Mouse (Mus musculus): ENCODE measurements around the gene Cldn15. TPM values are rescaled to one million over a fixed set of nuclear protein-coding genes. Genes with fewer than 3 reads are reported as not detected.
"Not testable (repeated sequence)": the region's sequence is repeated elsewhere in the genome, so short reads cannot be mapped to it uniquely, and the experiment has no call there.

The Cldn15 gene
- polyA plus RNA-seq (2017; shearing (Covaris generic)) = not detected

DNA sequence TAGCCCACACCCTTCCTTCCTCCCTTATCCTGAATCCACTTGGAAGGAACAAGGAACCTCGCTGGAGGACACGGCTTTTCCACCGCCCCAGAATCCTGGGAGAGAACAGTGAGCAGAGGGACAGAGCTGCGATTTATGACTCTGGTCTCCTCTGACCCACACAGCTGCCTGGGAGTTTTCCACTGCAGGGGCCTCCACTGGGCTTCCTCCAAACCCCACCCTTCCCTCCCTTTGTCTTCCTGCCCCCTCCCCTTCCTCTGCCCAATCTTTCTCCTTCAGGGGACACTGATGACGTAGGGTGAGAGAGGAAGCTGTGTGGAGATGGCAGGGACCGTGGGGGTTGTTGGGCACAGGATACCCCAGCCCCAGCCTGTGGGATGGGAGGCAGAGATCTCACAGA is at the start of gene Cldn15:
TSS of gene Cldn15 (plus strand) at position 286 of the 400 bp plus-strand sequence.
- ATAC-seq = no peak

- ATAC-seq = no peak
These were observed 48.7 kb upstream of the Cldn15 start for GRCm38 (mm10) chr5:136917613-136918242.

DNA sequence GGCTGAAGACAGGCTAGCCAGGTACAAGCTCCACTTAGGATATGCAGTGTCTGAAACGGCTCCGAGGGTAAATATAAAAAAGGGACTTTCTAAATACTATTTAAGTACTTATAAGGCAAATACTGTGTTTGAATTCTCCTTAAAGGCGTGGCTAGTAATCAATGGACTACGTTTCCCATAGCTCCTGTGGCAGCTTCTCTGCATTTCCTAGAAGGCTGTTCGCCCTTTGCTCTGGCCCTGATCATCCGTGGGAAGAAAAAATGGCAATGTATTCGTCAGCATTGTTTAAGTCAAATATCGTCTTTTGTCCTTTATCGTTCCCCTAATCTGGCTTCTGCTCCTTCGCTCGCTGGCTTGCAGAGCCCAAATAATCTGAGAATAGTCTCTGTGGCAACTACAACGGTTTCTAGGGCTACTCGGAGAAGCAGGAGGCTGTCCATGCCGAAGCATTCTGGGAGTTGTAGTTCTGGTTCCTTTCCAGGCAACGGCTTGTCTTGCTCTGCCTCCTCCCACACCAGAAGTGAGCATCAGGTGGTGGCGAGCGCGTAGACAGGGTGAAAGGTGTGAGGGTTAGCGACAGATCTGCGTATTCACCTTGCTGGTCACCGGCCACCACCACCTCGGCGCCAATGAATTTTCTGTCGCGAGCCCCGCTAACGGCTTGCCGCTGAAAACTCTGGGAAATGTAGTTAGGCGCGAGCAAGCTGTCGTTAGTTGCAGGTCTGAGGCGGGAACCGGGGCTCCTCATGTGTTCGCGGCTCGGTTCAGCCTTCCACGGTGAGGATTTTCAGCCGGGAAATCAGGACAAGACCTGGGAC is 47.6 kb upstream of the Cldn15 start:
- ATAC-seq = peak; percentile 98

GRCm38 (mm10) chr5:136919546-136920301 is 46.7 kb upstream of the Cldn15 start:
- ATAC-seq = no peak

DNA sequence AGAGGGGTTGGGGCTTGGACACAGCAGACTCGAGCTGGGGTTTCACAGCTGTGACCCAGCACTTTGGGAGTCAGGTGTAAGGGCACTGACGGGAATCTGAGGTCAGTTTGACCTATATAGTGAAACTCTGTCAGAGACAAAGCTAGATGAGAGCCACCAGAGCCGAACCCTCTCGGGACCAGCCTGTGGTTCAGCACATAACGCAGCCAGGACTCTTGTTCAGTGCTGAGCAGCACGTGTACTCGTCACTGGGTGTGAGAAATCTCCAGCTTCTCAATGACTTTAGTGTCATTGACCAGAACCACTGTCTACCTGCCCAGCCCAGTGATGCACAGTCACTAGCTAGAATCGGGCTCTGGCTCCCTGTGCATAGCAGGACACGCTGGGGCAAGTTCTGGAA is 43.6 kb upstream of the Cldn15 start:
- no peak for ATAC-seq

- ATAC-seq = no peak
These were observed 42.5 kb upstream of the Cldn15 start for GRCm38 (mm10) chr5:136923751-136924478.

- ATAC-seq = peak; percentile 61
These were observed 37.3 kb upstream of the Cldn15 start for GRCm38 (mm10) chr5:136929073-136929472.

- ATAC-seq = no peak
These were observed 34.5 kb upstream of the Cldn15 start for GRCm38 (mm10) chr5:136931896-136932295.

DNA sequence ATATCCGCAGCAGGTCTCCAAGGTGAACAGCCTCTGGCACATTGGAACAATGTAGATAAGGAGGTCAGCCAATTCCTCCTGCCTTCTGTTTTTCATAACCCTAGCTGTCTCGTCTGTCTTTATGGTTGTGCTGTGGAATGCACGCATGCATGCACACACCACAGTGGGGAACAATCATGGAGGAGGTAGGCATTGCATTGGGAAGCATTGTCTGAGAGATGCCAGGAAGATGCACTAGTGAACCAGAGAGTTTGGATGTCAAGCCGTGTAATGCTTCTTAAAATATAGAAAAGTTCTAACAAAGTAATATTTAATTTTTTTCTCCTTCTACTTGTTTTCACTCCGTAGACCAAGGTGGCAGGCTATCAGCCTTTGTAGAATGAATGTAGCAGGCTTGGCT is 33.5 kb upstream of the Cldn15 start:
- no peak for ATAC-seq

GRCm38 (mm10) chr5:136933930-136934329 is 32.5 kb upstream of the Cldn15 start:
- ATAC-seq = no peak

GRCm38 (mm10) chr5:136935905-136936695 is 30.3 kb upstream of the Cldn15 start:
- no peak for ATAC-seq

GRCm38 (mm10) chr5:136936750-136937149 is 29.7 kb upstream of the Cldn15 start:
- no peak for ATAC-seq

GRCm38 (mm10) chr5:136937621-136938020 is 28.8 kb upstream of the Cldn15 start:
- ATAC-seq = no peak

- ATAC-seq = no peak
These were observed 27.1 kb upstream of the Cldn15 start for GRCm38 (mm10) chr5:136939284-136939683.

- not testable (repeated sequence) for ATAC-seq
These were observed 26.4 kb upstream of the Cldn15 start for GRCm38 (mm10) chr5:136940029-136940428.

DNA sequence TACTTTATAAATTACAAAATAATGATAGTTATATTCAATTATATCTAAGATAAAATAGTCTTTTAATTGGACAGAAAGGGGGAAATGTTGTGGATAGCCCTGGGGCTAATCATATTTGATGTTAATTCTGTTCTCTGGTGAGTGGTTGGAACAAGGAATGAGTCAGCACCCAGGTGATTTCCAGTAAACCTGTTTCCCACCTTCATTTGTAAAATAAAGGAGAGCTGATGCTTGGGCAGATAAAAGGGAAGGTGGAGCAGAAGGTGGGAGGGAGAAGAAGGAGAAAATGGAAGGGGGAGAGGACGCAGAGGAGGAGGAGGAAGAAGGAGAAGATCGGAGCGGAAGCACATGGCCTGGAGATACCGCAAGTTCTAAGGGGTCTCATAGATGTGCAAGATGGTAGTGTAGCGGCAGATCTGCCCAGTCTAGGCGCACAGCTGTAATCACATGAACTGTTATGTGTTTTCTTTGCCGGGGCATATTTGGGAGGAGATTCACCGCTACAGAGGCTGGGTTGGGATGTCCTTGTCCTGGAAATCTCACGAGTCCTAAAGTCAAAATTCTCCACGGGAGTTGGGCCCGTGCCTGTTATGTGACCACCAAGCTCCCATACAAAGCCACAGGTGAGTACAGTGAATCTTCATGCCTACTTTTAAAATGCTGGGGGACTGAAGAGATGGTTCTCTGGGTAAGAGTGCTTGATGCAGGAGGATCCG is 25.4 kb upstream of the Cldn15 start:
- ATAC-seq = no peak

GRCm38 (mm10) chr5:136942781-136943180 is 23.6 kb upstream of the Cldn15 start:
- ATAC-seq = no peak

DNA sequence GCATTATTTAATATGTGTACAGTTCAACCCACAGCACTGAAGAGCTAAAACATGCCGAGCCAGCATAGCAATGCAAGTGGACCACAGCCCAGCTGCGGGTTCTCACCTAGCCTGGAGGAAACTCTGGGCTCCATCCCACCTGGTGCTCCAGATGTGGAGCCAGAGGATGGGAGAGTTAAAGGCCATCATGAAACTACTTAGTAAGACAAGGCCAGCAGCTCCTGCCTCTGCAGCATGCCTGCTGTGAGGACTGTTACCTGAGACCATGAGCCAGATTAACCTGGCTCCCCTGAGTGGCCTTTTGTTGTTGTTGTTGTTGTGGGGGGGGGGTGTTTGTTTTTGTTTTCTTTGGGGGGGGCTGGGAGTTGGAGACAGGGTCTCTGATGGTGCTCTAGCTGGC is 23.0 kb upstream of the Cldn15 start:
- ATAC-seq = no peak

GRCm38 (mm10) chr5:136945084-136945483 is 21.3 kb upstream of the Cldn15 start:
- no peak for ATAC-seq

- ATAC-seq = no peak
These were observed 18.5 kb upstream of the Cldn15 start for GRCm38 (mm10) chr5:136947874-136948273.
